Mouse (Mus musculus) forebrain, embryonic 14.5 days (tissue): ENCODE measurements around the gene Slc45a1. TPM values are rescaled to one million over a fixed set of nuclear protein-coding genes. Genes with fewer than 3 reads are reported as not detected.
A peak's percentile ranks its signal among the peaks of the same experiment; 100 is the strongest.

ENCODE experiments used
- ATAC-seq: fragments of 200-750 bp; cut with Nextera tagmentation; 2 replicates; pipeline ENCODE4 v1.8.0; 2017; ENCODE audit warnings: mild to moderate bottlenecking, moderate library complexity
- DNase-seq: peaks from one replicate; pipeline ENCODE4 v3.0.0-alpha.2; 2015; ENCODE audit warnings: low spot score
- H3K27ac ChIP-seq: fragments of 300-500 bp; sonication (generic); 2 replicates; pipeline ENCODE4 v1.5.1; 2014; ENCODE audit warnings: low read depth, mild to moderate bottlenecking, control low read depth, low read length, moderate library complexity
- H3K27me3 ChIP-seq: fragments of 300-500 bp; sonication (generic); replicated peaks from 2 replicates; pipeline ENCODE4 v1.6.1; 2014; ENCODE audit warnings: low read length, control low read depth, mixed read lengths; ENCODE audit not compliant: control insufficient read depth, insufficient read depth
- H3K36me3 ChIP-seq: fragments of 300-500 bp; sonication (generic); 2 replicates; pipeline ENCODE4 v1.6.1; 2014; ENCODE audit warnings: low read length, control low read depth; ENCODE audit not compliant: control insufficient read depth, insufficient read depth
- H3K4me1 ChIP-seq: fragments of 300-500 bp; sonication (generic); 2 replicates; pipeline ENCODE4 v1.6.1; 2014; ENCODE audit warnings: antibody characterized with exemption, low read length, control low read depth; ENCODE audit not compliant: control insufficient read depth, insufficient read depth
- H3K4me2 ChIP-seq: fragments of 300-500 bp; sonication (generic); 2 replicates; pipeline ENCODE4 v1.6.1; 2014; ENCODE audit warnings: mild to moderate bottlenecking, control low read depth, low read length
- H3K4me3 ChIP-seq: fragments of 300-500 bp; sonication (generic); 2 replicates; pipeline ENCODE4 v1.5.1; 2014; ENCODE audit warnings: low read depth, low read length, control low read depth
- H3K9ac ChIP-seq: fragments of 300-500 bp; sonication (generic); 2 replicates; pipeline ENCODE4 v1.6.1; 2014; ENCODE audit warnings: mild to moderate bottlenecking, low read length, control low read depth, moderate library complexity
- H3K9me3 ChIP-seq: fragments of 300-500 bp; sonication (generic); replicated peaks from 2 replicates; pipeline ENCODE4 v1.6.1; 2016; ENCODE audit warnings: low read length, control low read depth, mixed read lengths; ENCODE audit not compliant: control insufficient read depth
- WGBS: fragments of 180-500 bp; shearing (Covaris S2); extraction: QIAGEN DNeasy Blood & Tissue Kit; methylation state at CpG from one replicate; pipeline ENCODE4 v1.1.7; 2014; 5-methylcytosine and 5-hydroxymethylcytosine counted together
- polyA plus RNA-seq: library from polyadenylated mRNA; unstranded; fragments of >200 nt; fragmentation: Nextera tagmentation; extraction: Ambion mirVana; gene quantifications from 2 replicates; pipeline ENCODE4 v1.2.1, GENCODE M21; 2014

Slc45a1 gene
- polyA plus RNA-seq, 1 experiment from 2014 or later, result 13.1 TPM

DNA sequence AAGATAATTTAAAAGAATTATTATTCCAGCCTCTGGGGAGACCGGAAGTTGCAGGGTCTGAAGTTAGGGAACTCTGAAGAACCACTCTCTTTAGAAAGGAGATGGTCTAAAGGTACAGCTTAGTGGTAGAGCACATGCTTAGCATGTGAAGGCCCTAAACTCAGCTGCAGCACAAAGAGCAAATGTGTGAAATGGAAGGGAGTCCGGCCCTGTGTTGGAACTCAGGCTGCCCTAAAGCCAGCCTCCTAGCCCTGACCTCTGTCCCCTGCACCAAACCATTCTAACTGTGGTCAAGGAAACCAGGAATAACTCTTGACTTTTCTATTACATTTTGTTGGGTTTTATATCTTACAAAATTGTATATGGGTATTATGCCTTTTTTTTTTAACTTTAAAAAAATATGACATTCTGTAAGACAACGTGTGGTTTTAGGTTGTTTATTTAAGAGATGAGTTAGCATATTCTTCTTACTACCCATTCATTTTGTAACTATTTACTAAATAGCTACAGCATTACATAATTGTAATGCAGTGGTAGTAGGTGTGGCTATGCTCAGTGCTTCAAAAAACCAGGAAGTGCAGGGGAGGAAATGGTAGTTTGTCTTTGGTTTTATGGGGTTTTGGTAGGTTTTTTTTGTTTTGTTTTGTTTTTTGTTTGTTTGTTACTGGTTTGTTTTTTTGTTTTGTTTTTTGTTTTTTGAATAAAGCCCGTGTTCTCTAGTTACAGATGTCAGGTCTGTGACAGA, 58.3 kb downstream of the Slc45a1 start:
- Histone ChIP-seq H3K27me3 (no peaks in the 10 kb centered on the region), H3K27ac (no peak overlapping the region), H3K4me1 (peaks cover 5% of the 10 kb centered on the region; the same call in 1 of the 2 replicates), H3K36me3 (no peaks in the 10 kb centered on the region), H3K9ac (no peak overlapping the region), H3K4me3 (no peak overlapping the region), H3K9me3 (no peaks in the 10 kb centered on the region), H3K4me2 (no peak overlapping the region)
- DNase-seq (no peak), ATAC-seq (no peak)
- 88% methylated on average over 4 of the region's 4 CpGs for WGBS

DNA sequence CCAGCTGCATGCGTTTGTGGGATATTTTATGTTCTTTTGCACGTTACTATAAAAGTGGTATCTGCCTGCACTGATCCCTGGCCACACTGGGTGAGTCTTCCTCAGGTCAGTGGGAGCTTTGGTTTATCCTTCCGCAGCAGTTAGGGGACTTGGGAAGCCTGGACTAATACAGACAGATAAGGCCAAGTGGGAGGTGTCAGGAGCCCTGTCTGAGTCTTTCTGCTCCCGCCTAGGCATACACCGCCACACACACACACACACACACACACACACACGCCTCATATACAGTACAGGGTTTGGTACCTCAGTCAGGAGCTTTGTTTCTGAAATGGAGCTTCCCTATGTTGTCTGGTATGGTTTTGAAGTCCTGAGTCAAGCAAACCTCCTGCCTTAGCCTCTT, 59.9 kb downstream of the Slc45a1 start:
- Histone ChIP-seq H3K4me3 (no peak overlapping the region), H3K4me2 (no peak overlapping the region), H3K9me3 (no peaks in the 10 kb centered on the region), H3K36me3 (no peaks in the 10 kb centered on the region), H3K4me1 (peaks cover 9% of the 10 kb centered on the region; the same call in 1 of the 2 replicates), H3K9ac (no peak overlapping the region), H3K27ac (no peak overlapping the region), H3K27me3 (no peaks in the 10 kb centered on the region)
- DNase-seq (no peak), ATAC-seq (no peak)
- 85% methylated on average over 6 of the region's 6 CpGs for WGBS

- WGBS, result 71% methylated on average over 4 of the region's 4 CpGs
- Histone ChIP-seq H3K9me3 (no peaks in the 10 kb centered on the region), H3K9ac (no peak overlapping the region), H3K4me1 (peaks cover 9% of the 10 kb centered on the region; the same call in 1 of the 2 replicates), H3K4me3 (no peak overlapping the region), H3K4me2 (no peak overlapping the region), H3K27me3 (no peaks in the 10 kb centered on the region), H3K36me3 (no peaks in the 10 kb centered on the region), H3K27ac (no peak overlapping the region)
- ATAC-seq, result no peak
- no peak for DNase-seq
These were observed 60.4 kb downstream of the Slc45a1 start for GRCm38 (mm10) chr4:150591602-150592001.

DNA sequence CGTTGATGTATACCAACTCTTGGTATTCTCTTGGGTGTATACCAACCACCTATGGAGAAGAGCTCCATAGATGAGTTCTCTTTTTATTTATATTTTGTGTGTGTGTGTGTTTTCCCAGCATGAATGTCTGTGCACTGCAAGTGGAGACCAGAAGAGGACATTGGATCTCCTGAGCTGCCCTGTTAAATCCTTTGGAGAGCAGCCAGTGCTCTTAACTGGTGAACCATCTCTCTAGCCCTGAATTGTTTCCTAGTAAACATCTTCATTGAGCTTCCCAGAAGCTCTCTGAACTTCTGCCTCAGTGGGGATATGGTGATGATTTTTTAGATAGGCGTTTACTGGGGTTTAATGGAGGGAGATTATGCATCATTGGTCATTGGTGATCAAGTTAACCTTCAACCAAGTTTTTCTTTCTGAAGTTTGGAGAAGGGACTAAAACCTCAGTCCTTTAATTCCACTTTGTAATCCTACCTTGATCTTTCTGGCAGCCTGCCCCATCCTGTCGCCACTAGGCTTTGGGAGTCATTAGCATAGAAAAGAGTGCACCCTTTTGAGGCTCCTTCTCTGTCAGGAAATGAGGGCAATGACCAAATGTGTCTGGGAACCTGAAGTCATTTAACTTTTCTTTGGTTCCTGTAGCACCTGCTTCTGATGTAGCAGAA, 61.2 kb downstream of the Slc45a1 start:
- DNase-seq (no peak), ATAC-seq (no peak)
- Histone ChIP-seq H3K4me2 (no peak overlapping the region), H3K4me3 (no peak overlapping the region), H3K4me1 (peaks cover 9% of the 10 kb centered on the region; the same call in 1 of the 2 replicates), H3K9ac (no peak overlapping the region), H3K9me3 (no peaks in the 10 kb centered on the region), H3K27ac (no peak overlapping the region), H3K36me3 (no peaks in the 10 kb centered on the region), H3K27me3 (no peaks in the 10 kb centered on the region)
- 40% methylated on average over 3 of the region's 3 CpGs for WGBS

- DNase-seq, result no peak
- Histone ChIP-seq H3K4me2 (no peak overlapping the region), H3K4me1 (peaks cover 21% of the 10 kb centered on the region), H3K4me3 (no peak overlapping the region), H3K36me3 (no peaks in the 10 kb centered on the region), H3K9ac (no peak overlapping the region), H3K27me3 (no peaks in the 10 kb centered on the region), H3K9me3 (no peaks in the 10 kb centered on the region), H3K27ac (no peak overlapping the region)
- WGBS, result 88% methylated on average over 2 of the region's 2 CpGs
- ATAC-seq, result no peak
These were observed 63.7 kb downstream of the Slc45a1 start for GRCm38 (mm10) chr4:150588300-150588621.

DNA sequence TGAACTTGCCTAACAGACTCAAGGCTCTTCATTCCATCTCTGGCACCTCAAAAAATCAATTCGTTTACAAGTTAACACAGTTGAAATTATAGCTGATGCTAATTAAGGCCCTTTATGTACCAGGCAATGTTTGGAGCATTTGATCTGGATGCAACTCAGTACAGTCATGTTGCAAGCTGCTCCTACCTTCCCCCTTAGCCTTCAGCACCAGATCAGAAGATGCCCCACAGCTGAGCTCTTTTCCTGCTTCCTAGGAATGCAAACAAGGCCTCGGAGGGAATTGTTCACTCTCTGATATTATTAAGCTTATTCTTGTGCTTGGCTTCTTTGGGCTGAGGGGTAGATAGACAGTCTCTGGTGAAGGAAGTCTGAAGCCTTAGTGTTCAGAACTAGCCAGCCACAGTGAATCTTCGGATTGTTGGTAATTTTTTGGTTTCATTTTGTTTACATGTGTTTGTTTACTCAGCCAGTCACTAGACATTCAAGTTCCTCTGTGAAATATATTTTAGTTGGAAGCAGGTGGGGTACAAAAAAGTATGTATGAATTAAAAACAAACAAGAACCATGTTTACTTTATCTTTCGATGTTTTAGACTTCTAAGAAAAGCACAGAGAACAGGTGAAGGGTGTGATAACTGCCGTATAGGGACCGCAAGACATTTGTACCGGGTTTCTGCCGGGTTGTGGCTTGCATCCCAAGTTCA, 64.2 kb downstream of the Slc45a1 start:
- Histone ChIP-seq H3K4me3 (no peak overlapping the region), H3K27me3 (no peaks in the 10 kb centered on the region), H3K36me3 (no peaks in the 10 kb centered on the region), H3K9ac (no peak overlapping the region), H3K27ac (no peak overlapping the region), H3K4me2 (no peak overlapping the region), H3K9me3 (no peaks in the 10 kb centered on the region), H3K4me1 (peaks cover 26% of the 10 kb centered on the region)
- DNase-seq (no peak), ATAC-seq (no peak)
- WGBS, result 87% methylated on average over 8 of the region's 8 CpGs

DNA sequence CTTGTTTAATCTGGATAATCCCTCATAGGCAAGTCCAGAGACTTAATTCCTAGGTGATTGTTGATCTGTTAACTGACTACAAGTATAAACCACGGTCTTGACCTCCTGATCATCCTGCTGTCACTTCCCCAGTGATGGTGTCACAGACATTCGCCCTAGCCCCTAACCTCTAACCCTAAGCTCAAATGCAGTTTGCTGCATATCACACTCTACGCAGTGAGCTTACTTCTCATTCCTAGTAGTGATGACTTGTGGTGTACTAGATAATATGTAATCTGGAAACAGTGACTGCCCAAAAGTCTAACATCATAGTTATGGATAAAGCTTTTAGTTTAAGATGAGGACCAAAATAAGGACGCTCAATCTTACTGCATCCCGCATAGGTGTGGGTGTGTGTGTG, 65.7 kb downstream of the Slc45a1 start:
- Histone ChIP-seq H3K36me3 (no peaks in the 10 kb centered on the region), H3K4me3 (no peak overlapping the region), H3K9ac (no peak overlapping the region), H3K9me3 (no peaks in the 10 kb centered on the region), H3K27ac (no peak overlapping the region), H3K4me1 (peaks cover 28% of the 10 kb centered on the region), H3K4me2 (no peak overlapping the region), H3K27me3 (no peaks in the 10 kb centered on the region)
- no peak for ATAC-seq
- WGBS, result 93% methylated on average over 5 of the region's 5 CpGs
- DNase-seq, result no peak

DNA sequence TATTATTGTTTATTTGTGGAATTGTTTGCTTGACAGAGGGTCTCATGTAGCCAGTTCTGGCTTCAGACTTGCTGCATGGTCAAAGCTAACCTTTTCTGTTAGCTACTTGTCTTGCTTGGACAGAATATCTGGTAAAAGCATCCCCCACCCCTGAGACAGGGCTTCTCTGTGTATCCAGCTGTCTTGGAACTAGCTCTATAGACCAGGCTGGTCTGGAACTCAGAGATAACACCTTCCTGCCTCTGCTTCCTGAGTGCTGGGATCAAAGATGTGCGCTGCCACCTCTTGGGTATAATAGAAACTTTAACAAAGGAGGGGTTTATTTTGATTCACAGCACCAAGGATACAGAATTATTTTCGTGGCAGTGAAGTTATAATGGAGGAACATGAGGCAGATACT, 66.2 kb downstream of the Slc45a1 start:
- Histone ChIP-seq H3K4me3 (no peak overlapping the region), H3K27me3 (no peaks in the 10 kb centered on the region), H3K4me2 (no peak overlapping the region), H3K27ac (no peak overlapping the region), H3K4me1 (peaks cover 27% of the 10 kb centered on the region), H3K36me3 (no peaks in the 10 kb centered on the region), H3K9me3 (no peaks in the 10 kb centered on the region), H3K9ac (no peak overlapping the region)
- no peak for ATAC-seq
- WGBS, result 90% methylated on average over 2 of the region's 2 CpGs
- DNase-seq, result no peak

DNA sequence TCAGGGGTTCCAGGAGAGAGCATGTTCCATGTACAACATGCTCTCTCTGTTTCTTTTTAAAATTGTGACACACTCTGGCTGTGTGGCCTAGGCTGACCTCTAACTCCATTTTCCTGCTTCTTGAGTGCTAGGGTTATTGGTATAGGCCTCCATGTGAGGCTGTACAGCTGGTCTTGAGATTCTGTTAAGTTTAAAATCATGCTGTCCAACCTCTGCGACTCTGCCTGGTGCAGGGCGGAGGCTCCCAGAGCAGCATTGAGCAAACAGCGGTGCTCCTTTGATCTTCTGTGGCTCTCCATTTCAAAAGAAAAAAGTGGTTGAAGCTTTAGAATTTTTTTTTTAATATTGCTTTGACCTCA, 68.2 kb downstream of the Slc45a1 start:
- Histone ChIP-seq H3K4me1 (peaks cover 23% of the 10 kb centered on the region), H3K27ac (peak overlapping the region; percentile 67), H3K9me3 (no peaks in the 10 kb centered on the region), H3K9ac (peak overlapping the region; percentile 40; the same call in 1 of the 2 replicates), H3K27me3 (no peaks in the 10 kb centered on the region), H3K4me3 (no peak overlapping the region), H3K4me2 (no peak overlapping the region), H3K36me3 (no peaks in the 10 kb centered on the region)
- DNase-seq, result peak; percentile 36
- 73% methylated on average over 3 of the region's 3 CpGs for WGBS
- 0 out of 2 replicates have a peak, but pooled peaks have one; percentile 29 for ATAC-seq
